Mouse (Mus musculus): ENCODE results near the gene Ptprg. TPM values are rescaled to one million over a fixed set of nuclear protein-coding genes. Genes with fewer than 3 reads are reported as not detected.
"Not testable (repeated sequence)": the region's sequence is repeated elsewhere in the genome, so short reads cannot be mapped to it uniquely, and the experiment has no call there.

The Ptprg gene
- polyA plus RNA-seq, 1 experiment, result 16.6 TPM

- no peaks in the 10 kb centered on the region for H3K79me2 ChIP-seq (ENCODE audit: control insufficient read depth, insufficient read depth)
- H3K79me3 ChIP-seq (ENCODE audit: low read depth), result no peaks in the 10 kb centered on the region
- no peaks in the 10 kb centered on the region for H3K36me3 ChIP-seq (ENCODE audit: control insufficient read depth, insufficient read depth)
- H3K4me3 ChIP-seq (ENCODE audit: insufficient read depth, poor library complexity, severe bottlenecking), result no peak overlapping the region
- no peak overlapping the region for H3ac ChIP-seq (ENCODE audit: control insufficient read depth, insufficient read length, low read depth)
- no peaks in the 10 kb centered on the region for H3K27me3 ChIP-seq (ENCODE audit: control insufficient read depth, insufficient read depth, insufficient read length)
- TF ChIP-seq FOSL1 (IDR thresholded peaks at IDR 0.05; ENCODE audit: insufficient read depth, low read length, poor library complexity, severe bottlenecking) (no peak), CEBPB (IDR thresholded peaks at IDR 0.05; ENCODE audit: low read depth) (no peak), MYOD1 (IDR thresholded peaks at IDR 0.05; ENCODE audit: control insufficient read depth, insufficient read length, low read depth) (no peak), CTCF (IDR thresholded peaks at IDR 0.05; ENCODE audit: control insufficient read depth, insufficient read depth, insufficient read length) (no peak), USF1 (IDR thresholded peaks at IDR 0.05; ENCODE audit: low read depth) (no peak)
Measured at GRCm38 (mm10) chr14:12056912-12057524, 503.7 kb downstream of the Ptprg start.

DNA sequence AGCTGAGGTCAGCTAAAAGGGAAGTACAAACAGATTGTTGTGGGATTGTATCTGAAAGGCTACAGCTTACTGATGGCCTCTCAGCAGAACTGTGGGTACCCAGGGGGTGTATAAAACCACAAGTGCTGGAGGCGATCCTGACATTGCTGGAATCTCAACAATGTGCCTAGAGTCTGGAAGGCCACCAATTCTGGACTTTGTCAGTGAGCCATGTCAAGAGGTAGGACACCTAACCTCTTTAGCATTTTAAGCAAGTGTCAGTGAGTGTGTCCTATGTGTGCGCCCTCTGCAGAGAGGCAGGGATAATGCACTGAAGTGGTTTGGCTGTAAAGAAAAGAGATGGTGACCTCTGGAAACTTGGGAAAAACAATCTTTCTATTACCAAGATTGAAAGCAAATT is 504.5 kb downstream of the Ptprg start:
- H3K27me3 ChIP-seq (ENCODE audit: control insufficient read depth, insufficient read depth, insufficient read length), result no peaks in the 10 kb centered on the region
- H3K79me2 ChIP-seq (ENCODE audit: control insufficient read depth, insufficient read depth), result no peaks in the 10 kb centered on the region
- H3K36me3 ChIP-seq (ENCODE audit: control insufficient read depth, insufficient read depth), result no peaks in the 10 kb centered on the region
- no peaks in the 10 kb centered on the region for H3K79me3 ChIP-seq (ENCODE audit: low read depth)
- no peak overlapping the region for H3ac ChIP-seq (ENCODE audit: control insufficient read depth, insufficient read length, low read depth)
- TF ChIP-seq MAX (IDR thresholded peaks at IDR 0.05) (no peak), FOSL1 (IDR thresholded peaks at IDR 0.05; ENCODE audit: insufficient read depth, low read length, poor library complexity, severe bottlenecking) (no peak), MYOD1 (IDR thresholded peaks at IDR 0.05; ENCODE audit: control insufficient read depth, insufficient read length, low read depth) (no peak), USF1 (IDR thresholded peaks at IDR 0.05; ENCODE audit: low read depth) (no peak), MYOG (IDR thresholded peaks at IDR 0.05; ENCODE audit: control insufficient read depth, extremely low read depth, insufficient read length) (no peak), CEBPB (IDR thresholded peaks at IDR 0.05; ENCODE audit: low read depth) (no peak), CTCF (IDR thresholded peaks at IDR 0.05; ENCODE audit: control insufficient read depth, insufficient read depth, insufficient read length) (no peak)
- no peak overlapping the region for H3K4me3 ChIP-seq (ENCODE audit: insufficient read depth, poor library complexity, severe bottlenecking)

GRCm38 (mm10) chr14:12059149-12059548 is 505.8 kb downstream of the Ptprg start:
- no peak overlapping the region for H3ac ChIP-seq (ENCODE audit: control insufficient read depth, insufficient read length, low read depth)
- H3K79me2 ChIP-seq (ENCODE audit: control insufficient read depth, insufficient read depth), result no peaks in the 10 kb centered on the region
- H3K36me3 ChIP-seq (ENCODE audit: control insufficient read depth, insufficient read depth), result no peaks in the 10 kb centered on the region
- H3K4me3 ChIP-seq (ENCODE audit: insufficient read depth, poor library complexity, severe bottlenecking), result no peak overlapping the region
- H3K27me3 ChIP-seq (ENCODE audit: control insufficient read depth, insufficient read depth, insufficient read length), result no peaks in the 10 kb centered on the region
- TF ChIP-seq CEBPB (IDR thresholded peaks at IDR 0.05; ENCODE audit: low read depth), result no peak
- no peak for TF ChIP-seq USF1 (IDR thresholded peaks at IDR 0.05; ENCODE audit: low read depth)
- no peak for TF ChIP-seq MAX (IDR thresholded peaks at IDR 0.05)
- TF ChIP-seq MYOG (IDR thresholded peaks at IDR 0.05; ENCODE audit: control insufficient read depth, extremely low read depth, insufficient read length), result no peak
- no peak for TF ChIP-seq MYOD1 (IDR thresholded peaks at IDR 0.05; ENCODE audit: control insufficient read depth, insufficient read length, low read depth)
- no peak for TF ChIP-seq FOSL1 (IDR thresholded peaks at IDR 0.05; ENCODE audit: insufficient read depth, low read length, poor library complexity, severe bottlenecking)
- no peak for TF ChIP-seq CTCF (IDR thresholded peaks at IDR 0.05; ENCODE audit: control insufficient read depth, insufficient read depth, insufficient read length)
- H3K79me3 ChIP-seq (ENCODE audit: low read depth), result no peaks in the 10 kb centered on the region

GRCm38 (mm10) chr14:12061313-12061712 is 508.0 kb downstream of the Ptprg start:
- not testable (repeated sequence) for H3K27me3 ChIP-seq (ENCODE audit: control insufficient read depth, insufficient read depth, insufficient read length); H3ac ChIP-seq (ENCODE audit: control insufficient read depth, insufficient read length, low read depth)

GRCm38 (mm10) chr14:12062628-12063360 is 509.5 kb downstream of the Ptprg start:
- Histone ChIP-seq H3K4me3 (ENCODE audit: insufficient read depth, poor library complexity, severe bottlenecking) (no peak overlapping the region), H3K36me3 (ENCODE audit: control insufficient read depth, insufficient read depth) (no peaks in the 10 kb centered on the region), H3K79me3 (ENCODE audit: low read depth) (no peaks in the 10 kb centered on the region), H3K79me2 (ENCODE audit: control insufficient read depth, insufficient read depth) (no peaks in the 10 kb centered on the region), H3ac (ENCODE audit: control insufficient read depth, insufficient read length, low read depth) (no peak overlapping the region), H3K27me3 (ENCODE audit: control insufficient read depth, insufficient read depth, insufficient read length) (no peaks in the 10 kb centered on the region)
- no peak for TF ChIP-seq MAX (IDR thresholded peaks at IDR 0.05)
- no peak for TF ChIP-seq CEBPB (IDR thresholded peaks at IDR 0.05; ENCODE audit: low read depth)
- no peak for TF ChIP-seq CTCF (IDR thresholded peaks at IDR 0.05; ENCODE audit: control insufficient read depth, insufficient read depth, insufficient read length)
- TF ChIP-seq USF1 (IDR thresholded peaks at IDR 0.05; ENCODE audit: low read depth), result no peak

More at GRCm38 (mm10) chr14:12061313-12061712, 508.0 kb downstream of the Ptprg start:
- not testable (repeated sequence) for H3K4me3 ChIP-seq (ENCODE audit: insufficient read depth, poor library complexity, severe bottlenecking); H3K79me3 ChIP-seq (ENCODE audit: low read depth); H3K36me3 ChIP-seq (ENCODE audit: control insufficient read depth, insufficient read depth); H3K79me2 ChIP-seq (ENCODE audit: control insufficient read depth, insufficient read depth)

GRCm38 (mm10) chr14:12065001-12065400 is 511.7 kb downstream of the Ptprg start:
- H3K79me2 ChIP-seq (ENCODE audit: control insufficient read depth, insufficient read depth), result no peaks in the 10 kb centered on the region
- H3K4me3 ChIP-seq (ENCODE audit: insufficient read depth, poor library complexity, severe bottlenecking), result no peak overlapping the region
- no peaks in the 10 kb centered on the region for H3K79me3 ChIP-seq (ENCODE audit: low read depth)
- TF ChIP-seq MAX (IDR thresholded peaks at IDR 0.05), result no peak
- TF ChIP-seq CTCF (IDR thresholded peaks at IDR 0.05; ENCODE audit: control insufficient read depth, insufficient read depth, insufficient read length), result no peak
- TF ChIP-seq FOSL1 (IDR thresholded peaks at IDR 0.05; ENCODE audit: insufficient read depth, low read length, poor library complexity, severe bottlenecking), result no peak
- no peak for TF ChIP-seq CEBPB (IDR thresholded peaks at IDR 0.05; ENCODE audit: low read depth)
- TF ChIP-seq USF1 (IDR thresholded peaks at IDR 0.05; ENCODE audit: low read depth), result no peak
- TF ChIP-seq MYOG (IDR thresholded peaks at IDR 0.05; ENCODE audit: control insufficient read depth, extremely low read depth, insufficient read length), result no peak
- TF ChIP-seq MYOD1 (IDR thresholded peaks at IDR 0.05; ENCODE audit: control insufficient read depth, insufficient read length, low read depth), result no peak
- no peak overlapping the region for H3ac ChIP-seq (ENCODE audit: control insufficient read depth, insufficient read length, low read depth)
- no peaks in the 10 kb centered on the region for H3K36me3 ChIP-seq (ENCODE audit: control insufficient read depth, insufficient read depth)
- H3K27me3 ChIP-seq (ENCODE audit: control insufficient read depth, insufficient read depth, insufficient read length), result no peaks in the 10 kb centered on the region

Data from C2C12 (cell line).